Mouse (Mus musculus): ENCODE measurements around the gene Gm26558. TPM values are rescaled to one million over a fixed set of nuclear protein-coding genes. Genes with fewer than 3 reads are reported as not detected.

The Gm26558 gene
- polyA plus RNA-seq, 1 experiment from 2014 or later = 0.77 TPM

- ATAC-seq (ENCODE audit: insufficient read depth) = no peak
- WGBS (ENCODE audit: insufficient replicate concordance) = 67% methylated on average over 7 of the region's 7 CpGs
Measured at GRCm38 (mm10) chr2:70673445-70674126, 11.7 kb upstream of the Gm26558 start.

DNA sequence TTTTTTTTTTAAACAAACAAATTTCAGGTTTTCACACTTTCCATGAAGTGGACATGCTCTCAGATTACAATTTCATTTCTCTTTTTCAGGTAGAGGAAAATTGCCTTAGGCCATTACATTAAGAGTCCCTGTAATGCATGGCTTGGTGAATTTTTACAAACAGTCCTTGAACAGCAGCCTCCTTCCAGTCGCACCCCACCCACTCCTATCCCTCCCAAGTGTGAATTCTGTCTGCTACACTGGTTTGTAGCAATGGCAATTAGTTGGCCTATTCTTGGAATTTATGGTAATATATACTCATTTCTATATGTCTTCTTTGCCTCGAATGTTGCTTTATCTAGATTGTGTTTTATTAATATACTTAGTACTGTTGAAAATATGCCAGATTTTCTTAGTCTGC lies 10.6 kb upstream of the Gm26558 start:
- 0 out of 2 replicates have a peak, but pooled peaks cover 3% of the 10 kb centered on the region for H3K36me3 ChIP-seq (replicated peaks)
- no peaks in the 10 kb centered on the region for H3K9me3 ChIP-seq (replicated peaks)
- no peaks in the 10 kb centered on the region for H3K27me3 ChIP-seq
- H3K4me1 ChIP-seq (replicated peaks) = peaks cover 8% of the 10 kb centered on the region; the same call in 1 of the 2 replicates
- H3K4me3 ChIP-seq (replicated peaks) = no peak overlapping the region
- 64% methylated on average over 2 of the region's 2 CpGs for WGBS (ENCODE audit: insufficient replicate concordance)
- no peak for ATAC-seq (ENCODE audit: insufficient read depth)
- H3K4me2 ChIP-seq = no peak overlapping the region
- no peak overlapping the region for H3K27ac ChIP-seq (replicated peaks)
- H3K9ac ChIP-seq = no peak overlapping the region

More at GRCm38 (mm10) chr2:70673445-70674126, 11.7 kb upstream of the Gm26558 start:
- Histone ChIP-seq H3K9me3 (replicated peaks) (no peaks in the 10 kb centered on the region), H3K27ac (replicated peaks) (no peak overlapping the region), H3K36me3 (replicated peaks) (peaks cover 10% of the 10 kb centered on the region), H3K4me2 (no peak overlapping the region), H3K9ac (no peak overlapping the region), H3K27me3 (no peaks in the 10 kb centered on the region), H3K4me3 (replicated peaks) (no peak overlapping the region), H3K4me1 (replicated peaks) (0 out of 2 replicates have a peak, but pooled peaks cover 8% of the 10 kb centered on the region)

DNA sequence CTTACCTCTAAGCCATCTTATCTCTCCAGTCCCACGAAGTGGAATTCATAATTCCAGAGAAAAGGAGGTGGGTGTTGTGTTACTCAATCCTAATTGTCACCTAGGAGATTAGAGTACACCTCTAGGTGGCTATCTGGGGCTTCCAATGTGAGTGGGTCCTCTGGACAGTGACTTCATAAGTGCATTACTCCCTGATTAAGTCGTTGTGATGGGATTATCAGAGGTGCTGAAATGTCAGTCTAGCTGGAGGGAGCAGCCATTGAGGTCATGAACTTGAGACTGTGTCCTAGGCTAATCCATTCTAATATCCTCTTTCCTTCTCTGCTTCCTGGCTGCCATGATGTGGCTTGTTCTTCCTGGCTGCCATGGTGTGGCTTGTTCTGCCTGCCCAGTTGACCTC lies 8.0 kb upstream of the Gm26558 start:
- Histone ChIP-seq H3K4me3 (replicated peaks) (no peak overlapping the region), H3K4me1 (replicated peaks) (peaks cover 21% of the 10 kb centered on the region), H3K9me3 (replicated peaks) (no peaks in the 10 kb centered on the region), H3K4me2 (no peak overlapping the region), H3K9ac (no peak overlapping the region), H3K27ac (replicated peaks) (no peak overlapping the region), H3K27me3 (no peaks in the 10 kb centered on the region), H3K36me3 (replicated peaks) (no peaks in the 10 kb centered on the region)
- no peak for ATAC-seq (ENCODE audit: insufficient read depth)
- WGBS (ENCODE audit: insufficient replicate concordance) = 30% methylated on average over 2 of the region's 2 CpGs

DNA sequence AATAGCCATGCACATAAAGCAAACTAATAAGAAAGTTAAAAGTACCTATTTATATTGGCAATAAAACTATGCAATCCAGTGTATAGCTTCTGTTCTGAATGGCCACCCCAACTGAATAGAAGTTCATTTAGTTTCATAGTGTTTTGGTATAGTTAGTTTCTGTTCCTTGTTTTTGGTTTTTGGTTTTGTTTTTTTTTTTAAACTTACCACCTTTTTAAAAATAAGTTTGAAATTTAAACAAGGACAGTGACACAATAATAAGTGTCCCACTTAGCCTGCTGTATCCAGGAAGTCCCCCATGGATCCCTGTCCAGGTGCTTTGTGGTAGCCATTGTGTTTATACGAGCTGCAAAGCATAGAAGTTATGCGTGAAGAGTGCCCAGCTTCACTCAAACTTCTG lies 7.3 kb upstream of the Gm26558 start:
- Histone ChIP-seq H3K4me1 (replicated peaks) (peaks cover 23% of the 10 kb centered on the region), H3K36me3 (replicated peaks) (no peaks in the 10 kb centered on the region), H3K4me2 (no peak overlapping the region), H3K27me3 (no peaks in the 10 kb centered on the region), H3K9ac (no peak overlapping the region), H3K4me3 (replicated peaks) (no peak overlapping the region), H3K9me3 (replicated peaks) (no peaks in the 10 kb centered on the region), H3K27ac (replicated peaks) (no peak overlapping the region)
- WGBS (ENCODE audit: insufficient replicate concordance) = 73% methylated on average over 2 of the region's 2 CpGs
- ATAC-seq (ENCODE audit: insufficient read depth) = no peak

DNA sequence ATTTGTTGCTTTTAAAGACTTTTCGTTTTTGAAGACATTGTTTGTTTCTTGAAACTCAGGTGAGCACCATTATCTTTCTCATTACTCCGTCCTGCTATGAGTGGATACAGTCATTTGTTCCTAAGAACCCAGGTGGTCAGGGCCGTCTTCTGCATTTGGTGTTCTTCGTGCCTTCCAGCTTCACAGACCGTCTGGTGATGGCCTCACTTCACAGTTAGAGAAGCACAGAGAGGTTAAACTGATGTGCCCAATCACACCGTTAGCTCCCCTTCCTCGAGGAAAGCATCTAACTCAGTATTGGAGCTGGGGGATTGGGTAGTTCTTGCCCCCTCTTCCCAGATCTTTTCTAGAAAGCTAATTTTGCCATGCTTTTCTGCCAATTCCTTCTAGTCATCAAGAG lies 5.1 kb upstream of the Gm26558 start:
- no peak for ATAC-seq (ENCODE audit: insufficient read depth)
- Histone ChIP-seq H3K9ac (no peak overlapping the region), H3K27ac (replicated peaks) (no peak overlapping the region), H3K27me3 (no peaks in the 10 kb centered on the region), H3K9me3 (replicated peaks) (no peaks in the 10 kb centered on the region), H3K4me1 (replicated peaks) (peaks cover 43% of the 10 kb centered on the region), H3K4me3 (replicated peaks) (no peak overlapping the region), H3K36me3 (replicated peaks) (no peaks in the 10 kb centered on the region), H3K4me2 (no peak overlapping the region)
- WGBS (ENCODE audit: insufficient replicate concordance) = 76% methylated on average over 7 of the region's 7 CpGs

- Histone ChIP-seq H3K9ac (no peak overlapping the region), H3K27me3 (no peaks in the 10 kb centered on the region; the same call in 1 of the 2 replicates), H3K9me3 (replicated peaks) (no peaks in the 10 kb centered on the region), H3K27ac (replicated peaks) (no peak overlapping the region), H3K4me3 (replicated peaks) (no peak overlapping the region), H3K4me2 (peak overlapping the region; percentile 0; the same call in 1 of the 2 replicates), H3K36me3 (replicated peaks) (no peaks in the 10 kb centered on the region), H3K4me1 (replicated peaks) (peaks cover 42% of the 10 kb centered on the region)
- no peak for ATAC-seq (ENCODE audit: insufficient read depth)
- 62% methylated on average over 5 of the region's 5 CpGs for WGBS (ENCODE audit: insufficient replicate concordance)
Measured at GRCm38 (mm10) chr2:70663764-70664163, 1.9 kb upstream of the Gm26558 start.

DNA sequence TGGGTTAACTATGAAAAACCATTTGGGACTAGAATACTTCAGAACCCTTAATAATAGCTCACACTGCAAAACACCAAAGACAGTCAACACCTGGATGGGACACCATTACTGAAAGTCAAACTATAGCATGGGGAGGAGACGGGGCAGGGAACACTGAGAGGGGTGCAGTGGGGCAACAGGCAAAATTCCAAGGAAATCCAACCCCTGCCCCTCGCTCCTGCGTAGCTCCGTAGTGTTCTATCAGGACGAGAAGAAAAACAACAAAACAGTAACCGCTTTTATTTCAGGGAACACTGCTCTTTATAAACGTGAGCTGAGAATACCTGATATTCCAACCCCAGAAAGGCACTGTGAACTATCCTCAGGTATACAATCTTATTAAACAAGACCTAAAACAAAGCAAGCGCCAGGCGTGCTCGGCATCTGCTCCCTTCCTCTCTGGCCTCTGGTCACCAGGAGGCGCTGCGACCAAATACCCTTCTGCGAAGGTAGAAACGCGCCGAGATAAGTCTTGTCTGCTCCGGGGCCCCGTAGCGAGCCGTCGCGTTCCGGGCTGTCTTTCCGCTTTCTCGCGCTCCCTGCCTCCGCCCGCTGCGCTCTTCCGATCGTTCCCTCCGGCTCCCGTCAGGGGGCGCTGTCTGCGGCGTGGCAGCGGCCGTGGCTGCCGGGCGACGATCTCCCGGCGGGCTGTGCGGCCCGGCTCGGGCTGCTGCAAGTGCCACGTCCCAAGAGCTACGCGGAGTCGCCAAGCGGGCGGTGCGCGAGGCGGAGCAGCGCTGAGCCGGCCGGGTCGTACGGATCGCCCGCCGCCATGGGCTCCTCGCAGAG lies 807 bp downstream of the Gm26558 start, which contains the start of gene Gorasp2:
TSS of gene Gorasp2 (plus strand) at position 690 of the 828 bp plus-strand sequence.
- no peaks in the 10 kb centered on the region for H3K36me3 ChIP-seq (replicated peaks)
- H3K27me3 ChIP-seq = peaks cover 20% of the 10 kb centered on the region; the same call in 1 of the 2 replicates
- peak within 1 kb of the TSS; percentile 91 for H3K4me3 ChIP-seq (replicated peaks)
- ATAC-seq (ENCODE audit: insufficient read depth) = peak; percentile 95
- 2% methylated on average over 64 of the region's 64 CpGs for WGBS (ENCODE audit: insufficient replicate concordance)
- H3K9me3 ChIP-seq (replicated peaks) = no peaks in the 10 kb centered on the region
- H3K4me1 ChIP-seq (replicated peaks) = peaks cover 33% of the 10 kb centered on the region
- H3K27ac ChIP-seq (replicated peaks) = peak within 1 kb of the TSS; percentile 93
- peak within 1 kb of the TSS; percentile 89 for H3K9ac ChIP-seq
- H3K4me2 ChIP-seq = peak within 1 kb of the TSS; percentile 91

DNA sequence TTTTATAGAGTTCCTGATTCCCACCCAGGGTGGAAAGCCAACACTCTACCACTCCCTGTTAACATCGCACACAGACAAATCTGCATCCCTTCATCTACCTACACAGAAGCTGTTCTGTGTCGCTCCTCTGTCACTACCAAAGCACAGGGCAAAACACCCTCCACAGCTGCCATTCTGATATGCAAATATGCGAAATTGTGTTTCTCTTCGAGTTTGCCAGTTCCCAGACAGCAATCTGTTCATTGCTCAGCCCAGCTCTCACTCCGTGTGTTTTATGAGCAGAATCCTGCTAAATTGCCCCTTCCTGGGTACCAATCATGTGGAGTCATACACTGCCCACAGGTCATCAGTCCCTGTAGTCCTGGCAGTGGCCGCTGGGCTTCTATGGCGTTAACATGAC lies 4.8 kb downstream of the Gm26558 start:
- Histone ChIP-seq H3K27me3 (peaks cover 20% of the 10 kb centered on the region; the same call in 1 of the 2 replicates), H3K4me3 (replicated peaks) (no peak overlapping the region), H3K9ac (no peak overlapping the region), H3K36me3 (replicated peaks) (no peaks in the 10 kb centered on the region), H3K4me1 (replicated peaks) (peaks cover 9% of the 10 kb centered on the region), H3K9me3 (replicated peaks) (no peaks in the 10 kb centered on the region), H3K27ac (replicated peaks) (no peak overlapping the region), H3K4me2 (no peak overlapping the region)
- ATAC-seq (ENCODE audit: insufficient read depth) = no peak
- WGBS (ENCODE audit: insufficient replicate concordance) = 52% methylated on average over 7 of the region's 7 CpGs

DNA sequence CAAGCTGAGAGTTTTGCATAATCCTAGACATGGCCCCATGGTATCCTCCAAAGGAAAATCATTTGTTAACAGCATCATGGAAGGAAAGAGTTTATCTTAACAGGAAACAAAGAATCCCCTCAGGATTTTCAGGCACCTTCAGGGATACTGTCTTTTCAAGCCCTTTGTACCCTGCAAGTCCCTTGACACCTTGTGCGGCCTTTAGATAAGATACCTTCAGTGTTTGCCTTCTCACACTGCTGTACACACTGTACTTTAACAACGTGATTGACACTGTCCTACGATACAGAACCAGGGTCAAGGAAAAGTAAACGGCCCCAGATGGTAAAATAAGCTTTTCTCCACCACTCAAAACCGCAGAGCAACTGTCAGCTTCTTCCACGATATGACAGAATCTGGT lies 10.1 kb downstream of the Gm26558 start:
- WGBS (ENCODE audit: insufficient replicate concordance) = 27% methylated on average over 6 of the region's 6 CpGs
- Histone ChIP-seq H3K4me2 (no peak overlapping the region), H3K9me3 (replicated peaks) (no peaks in the 10 kb centered on the region), H3K9ac (no peak overlapping the region), H3K36me3 (replicated peaks) (no peaks in the 10 kb centered on the region), H3K27me3 (0 out of 2 replicates have a peak, but pooled peaks cover 4% of the 10 kb centered on the region), H3K27ac (replicated peaks) (no peak overlapping the region), H3K4me3 (replicated peaks) (no peak overlapping the region), H3K4me1 (replicated peaks) (0 out of 2 replicates have a peak, but pooled peaks cover 5% of the 10 kb centered on the region)
- ATAC-seq (ENCODE audit: insufficient read depth) = no peak

- Histone ChIP-seq H3K4me1 (replicated peaks) (0 out of 2 replicates have a peak, but pooled peaks cover 5% of the 10 kb centered on the region), H3K27ac (replicated peaks) (no peak overlapping the region), H3K36me3 (replicated peaks) (no peaks in the 10 kb centered on the region), H3K4me2 (no peak overlapping the region), H3K4me3 (replicated peaks) (no peak overlapping the region), H3K9ac (no peak overlapping the region), H3K9me3 (replicated peaks) (no peaks in the 10 kb centered on the region), H3K27me3 (no peaks in the 10 kb centered on the region)
- WGBS (ENCODE audit: insufficient replicate concordance) = 64% methylated on average over 4 of the region's 4 CpGs
- no peak for ATAC-seq (ENCODE audit: insufficient read depth)
Measured at GRCm38 (mm10) chr2:70649471-70649870, 12.4 kb downstream of the Gm26558 start.

DNA sequence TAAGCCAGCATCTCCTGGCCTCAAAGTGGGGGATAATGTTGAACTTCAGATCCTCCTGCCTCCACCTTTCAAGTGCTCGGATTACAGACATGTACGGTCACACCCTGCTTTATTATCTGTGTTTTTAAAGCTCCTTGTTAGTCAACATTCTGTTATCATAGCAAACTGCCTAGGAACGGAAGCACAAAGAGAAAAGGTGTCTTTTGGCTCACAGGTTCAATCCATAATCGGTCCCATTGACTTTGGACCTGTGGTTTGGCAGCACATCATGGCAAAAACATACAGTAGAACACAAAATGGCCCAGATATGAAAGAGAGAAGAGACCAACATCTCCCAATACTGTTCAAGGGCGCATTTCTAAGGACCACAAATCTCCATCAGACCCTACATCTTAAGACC lies 13.6 kb downstream of the Gm26558 start:
- ATAC-seq (ENCODE audit: insufficient read depth) = no peak
- no peaks in the 10 kb centered on the region for H3K36me3 ChIP-seq (replicated peaks)
- 64% methylated on average over 5 of the region's 5 CpGs for WGBS (ENCODE audit: insufficient replicate concordance)
- H3K9me3 ChIP-seq (replicated peaks) = no peaks in the 10 kb centered on the region
- no peak overlapping the region for H3K27ac ChIP-seq (replicated peaks)
- no peak overlapping the region for H3K4me3 ChIP-seq (replicated peaks)
- H3K9ac ChIP-seq = no peak overlapping the region
- no peaks in the 10 kb centered on the region for H3K27me3 ChIP-seq
- H3K4me1 ChIP-seq (replicated peaks) = 0 out of 2 replicates have a peak, but pooled peaks cover 5% of the 10 kb centered on the region
- no peak overlapping the region for H3K4me2 ChIP-seq
